Mouse (Mus musculus): ENCODE measurements around the gene Dstyk.

DNA sequence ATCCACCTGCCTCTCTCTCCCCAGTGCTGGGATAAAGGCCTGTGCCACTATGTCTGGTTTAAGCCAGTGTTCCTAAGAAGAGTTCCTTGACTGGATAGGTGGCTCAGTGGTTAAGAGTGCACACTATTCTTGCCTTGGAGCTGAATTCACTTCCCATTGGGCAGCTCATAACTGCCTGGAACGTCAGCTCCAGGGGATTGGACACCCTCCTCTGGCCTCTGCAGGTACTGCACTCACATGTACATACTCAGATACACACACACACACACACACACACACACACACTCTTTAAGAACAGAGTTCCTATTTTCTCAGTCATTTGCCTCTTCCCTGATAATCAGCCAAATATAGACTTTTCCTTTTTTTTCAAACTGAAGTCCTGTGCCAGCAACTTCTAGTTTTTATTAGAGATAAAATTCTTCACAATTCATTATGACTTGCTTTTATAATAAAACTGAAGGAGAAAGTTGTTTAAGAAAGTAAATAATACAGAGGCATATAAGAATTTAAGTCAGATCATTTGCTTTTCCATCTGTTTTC lies 23.6 kb downstream of the Dstyk start:
- no peak for TF ChIP-seq CTCF (IDR thresholded peaks at IDR 0.05; ENCODE audit: extremely low read depth, insufficient read length, insufficient replicate concordance, low read depth, low read length)
- TF ChIP-seq POLR2A (IDR thresholded peaks at IDR 0.05; ENCODE audit: low read depth, low read length): no peak

All from small intestine, adult 2 months (tissue).